Mouse (Mus musculus) bone marrow macrophage, adult 2 months (primary cell): Measurements from ENCODE around the gene Gsdma3. TPM values are rescaled to one million over a fixed set of nuclear protein-coding genes. Genes with fewer than 3 reads are reported as not detected.

Experiments
- H3K27ac ChIP-seq: 2 replicates; pipeline ENCODE4 v1.5.1; 2012; ENCODE audit warnings: low read depth, low read length; ENCODE audit not compliant: insufficient read depth
- H3K4me1 ChIP-seq: 2 replicates; pipeline ENCODE4 v1.6.1; 2012; ENCODE audit warnings: low read length; ENCODE audit not compliant: control insufficient read depth, insufficient read depth
- H3K4me3 ChIP-seq: 2 replicates; pipeline ENCODE4 v1.5.1; 2012; ENCODE audit warnings: mild to moderate bottlenecking, low read length, moderate library complexity; ENCODE audit not compliant: insufficient read depth
- CTCF ChIP-seq: IDR thresholded peaks from 2 replicates; pipeline ENCODE4 v1.5.1; 2012; ENCODE audit warnings: low read depth, mild to moderate bottlenecking, low read length, moderate library complexity
- POLR2A ChIP-seq: IDR thresholded peaks from 2 replicates; pipeline ENCODE4 v1.6.1; 2012; ENCODE audit warnings: mild to moderate bottlenecking, low read depth, low read length, borderline replicate concordance
- polyA plus RNA-seq: library from polyadenylated mRNA; stranded (reverse); fragments of >200 nt; gene quantifications from 2 replicates; pipeline ENCODE4 v1.2.4, GENCODE M21; 2012; ENCODE audit not compliant: missing spikeins, insufficient read depth, insufficient read length

Gene Gsdma3
- polyA plus RNA-seq, 1 experiment: not detected

- TF ChIP-seq CTCF (no peak), POLR2A (no peak)
- H3K27ac ChIP-seq: no peak overlapping the region
- H3K4me3 ChIP-seq: no peak overlapping the region
- H3K4me1 ChIP-seq: peaks cover 49% of the 10 kb centered on the region
Observed at GRCm38 (mm10) chr11:98584629-98585177, 41.5 kb upstream of the Gsdma3 start.

GRCm38 (mm10) chr11:98586087-98586891 is 39.9 kb upstream of the Gsdma3 start:
- peaks cover 41% of the 10 kb centered on the region for H3K4me1 ChIP-seq

GRCm38 (mm10) chr11:98586892-98587563 is 39.1 kb upstream of the Gsdma3 start, which contains the start of gene Ormdl3:
TSS of gene Ormdl3 (minus strand) at chr11:98587368.
- peak within 1 kb of the TSS; percentile 78 for H3K4me3 ChIP-seq
- H3K4me1 ChIP-seq: peaks cover 41% of the 10 kb centered on the region
- peak within 1 kb of the TSS; percentile 8; the same call in 1 of the 2 replicates for H3K27ac ChIP-seq
- no peak for TF ChIP-seq CTCF
- no peak for TF ChIP-seq POLR2A

More at GRCm38 (mm10) chr11:98586087-98586891, 39.9 kb upstream of the Gsdma3 start:
- TF ChIP-seq POLR2A (no peak), CTCF (no peak)
- Histone ChIP-seq H3K4me3 (peak overlapping the region; percentile 78), H3K27ac (no peak overlapping the region)

GRCm38 (mm10) chr11:98587684-98588546 is 38.2 kb upstream of the Gsdma3 start:
- peaks cover 41% of the 10 kb centered on the region for H3K4me1 ChIP-seq
- H3K27ac ChIP-seq: peak overlapping the region; percentile 8; the same call in 1 of the 2 replicates
- H3K4me3 ChIP-seq: peak overlapping the region; percentile 61
- TF ChIP-seq CTCF (no peak), POLR2A (no peak)

GRCm38 (mm10) chr11:98588833-98589281 is 37.3 kb upstream of the Gsdma3 start:
- Histone ChIP-seq H3K4me3 (no peak overlapping the region), H3K4me1 (peaks cover 40% of the 10 kb centered on the region), H3K27ac (no peak overlapping the region)
- no peak for TF ChIP-seq CTCF
- TF ChIP-seq POLR2A: no peak

GRCm38 (mm10) chr11:98589306-98589705 is 36.9 kb upstream of the Gsdma3 start:
- Histone ChIP-seq H3K27ac (no peak overlapping the region), H3K4me1 (peaks cover 36% of the 10 kb centered on the region), H3K4me3 (no peak overlapping the region)
- TF ChIP-seq CTCF (no peak), POLR2A (no peak)

GRCm38 (mm10) chr11:98590548-98591445 is 35.4 kb upstream of the Gsdma3 start:
- Histone ChIP-seq H3K4me3 (no peak overlapping the region), H3K27ac (no peak overlapping the region), H3K4me1 (peaks cover 21% of the 10 kb centered on the region)
- no peak for TF ChIP-seq POLR2A
- TF ChIP-seq CTCF: no peak

- Histone ChIP-seq H3K4me1 (no peaks in the 10 kb centered on the region), H3K27ac (no peak overlapping the region), H3K4me3 (no peak overlapping the region)
- no peak for TF ChIP-seq CTCF
- no peak for TF ChIP-seq POLR2A
Observed at GRCm38 (mm10) chr11:98595021-98595420, 31.1 kb upstream of the Gsdma3 start.

- Histone ChIP-seq H3K4me1 (no peaks in the 10 kb centered on the region), H3K27ac (no peak overlapping the region), H3K4me3 (no peak overlapping the region)
- TF ChIP-seq POLR2A: no peak
- TF ChIP-seq CTCF: no peak
Observed at GRCm38 (mm10) chr11:98595473-98595872, 30.7 kb upstream of the Gsdma3 start.
